ENCODE assay signal across 23 mouse cellular contexts in the genomic region with DNA sequence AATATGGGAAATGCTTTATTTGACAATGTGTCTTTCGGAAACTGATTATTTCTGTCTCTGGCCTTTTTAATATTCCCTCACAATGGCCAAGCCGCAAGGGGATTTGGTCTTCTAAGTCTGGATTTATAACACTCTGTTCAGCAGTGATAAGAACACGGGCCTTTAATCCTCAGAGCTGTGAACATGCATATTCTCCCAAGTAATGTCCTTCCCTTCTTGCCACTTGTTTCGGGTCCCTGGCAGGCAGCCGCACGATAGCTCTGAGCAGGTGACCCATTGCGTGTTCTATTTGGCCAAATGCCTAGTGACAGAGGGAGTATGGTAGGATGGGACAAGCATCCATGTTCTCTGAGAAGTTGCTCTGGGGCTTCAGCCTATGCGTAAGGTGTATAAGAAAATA.
DNase-seq lines count a peak whose midpoint lies in the region; ATAC-seq lines count a peak whose summit lies in the region.
"Had no signal": no experiment of that assay in that cellular context is flagged by ENCODE, and none has a peak within 500 bp of the region (broad histone marks: within the 10 kb centered on the region; RNA-seq: fewer than 3 reads in every experiment).

No protein-coding gene starts in this region.

- WGBS in midbrain, embryonic 11.5 days, result 77% methylated on average over 8 of the region's 8 CpGs
- 90% methylated on average over 8 of the region's 8 CpGs for WGBS in midbrain, embryonic 10.5 days
- WGBS in midbrain, embryonic 14.5 days, result 59% methylated on average over 8 of the region's 8 CpGs

- H3K4me2 ChIP-seq in midbrain, embryonic 11.5 days, result no peak overlapping the region
- H3K4me2 ChIP-seq in midbrain, embryonic 14.5 days (ENCODE audit: low read length), result no peak overlapping the region
- H3K4me2 ChIP-seq: embryonic facial prominence, embryonic 12.5 days; forebrain, embryonic 13.5 days; heart, embryonic 11.5 days; intestine, embryonic 15.5 days; neural tube, embryonic 15.5 days; stomach, embryonic 15.5 days had no signal

- no peak for DNase-seq in midbrain, embryonic 11.5 days (ENCODE audit: low spot score, missing footprints)
- DNase-seq in midbrain, embryonic 10.5 days (ENCODE audit: low spot score), result no peak
- DNase-seq in cerebellum, postnatal 14 days, result peak; percentile 54 to 62
- peak; percentile 76 for DNase-seq in midbrain, embryonic 14.5 days
- no peak for DNase-seq in gastrocnemius, postnatal 14 days
- DNase-seq in layer of hippocampus, adult 11-12 months (ENCODE audit: low spot score), result no peak
- no peak for DNase-seq in yolk sac, embryonic 10.5 days (ENCODE audit: low spot score)
- DNase-seq: adrenal gland, postnatal 25 days; gastrocnemius, adult 2 months; kidney, adult 9 months; kidney, postnatal 14 days; layer of hippocampus, postnatal 36 days; thymus, adult 18-20 months; thymus, postnatal 4 days had no signal

- no peaks in the 10 kb centered on the region for H3K4me1 ChIP-seq in midbrain, embryonic 11.5 days (ENCODE audit: control insufficient read depth, insufficient read depth, low read length)
- no peaks in the 10 kb centered on the region for H3K4me1 ChIP-seq in midbrain, embryonic 10.5 days
- no peaks in the 10 kb centered on the region for H3K4me1 ChIP-seq in midbrain, embryonic 14.5 days (ENCODE audit: control insufficient read depth, insufficient read depth, low read length)
- H3K4me1 ChIP-seq: embryonic facial prominence, embryonic 12.5 days; forebrain, embryonic 13.5 days; hindbrain, embryonic 10.5 days; intestine, embryonic 15.5 days; neural tube, embryonic 15.5 days; stomach, embryonic 15.5 days had no signal

- H3K36me3 ChIP-seq in midbrain, embryonic 11.5 days (ENCODE audit: control insufficient read depth, insufficient read depth, low read length), result no peaks in the 10 kb centered on the region
- no peaks in the 10 kb centered on the region for H3K36me3 ChIP-seq in midbrain, embryonic 10.5 days
- H3K36me3 ChIP-seq in midbrain, embryonic 14.5 days (ENCODE audit: control insufficient read depth, insufficient read depth, low read length), result 0 out of 2 replicates have a peak, but pooled peaks cover 3% of the 10 kb centered on the region
- H3K36me3 ChIP-seq: embryonic facial prominence, embryonic 12.5 days; hindbrain, embryonic 10.5 days; intestine, embryonic 15.5 days; stomach, embryonic 15.5 days had no signal

- H3K27me3 ChIP-seq in midbrain, embryonic 11.5 days (ENCODE audit: control insufficient read depth, insufficient read depth, low read length), result no peaks in the 10 kb centered on the region
- no peaks in the 10 kb centered on the region for H3K27me3 ChIP-seq in midbrain, embryonic 10.5 days (ENCODE audit: low read depth, poor library complexity, severe bottlenecking)
- H3K27me3 ChIP-seq in midbrain, embryonic 14.5 days (ENCODE audit: control insufficient read depth, insufficient read depth, low read length), result no peaks in the 10 kb centered on the region
- H3K27me3 ChIP-seq: embryonic facial prominence, embryonic 12.5 days; forebrain, embryonic 13.5 days; intestine, embryonic 15.5 days; neural tube, embryonic 15.5 days; stomach, embryonic 15.5 days had no signal

- H3K27ac ChIP-seq in midbrain, embryonic 11.5 days (ENCODE audit: low read depth, low read length), result no peak overlapping the region
- H3K27ac ChIP-seq in midbrain, embryonic 10.5 days (replicated peaks), result no peak overlapping the region
- H3K27ac ChIP-seq in midbrain, embryonic 14.5 days (replicated peaks; ENCODE audit: low read depth, low read length), result peak overlapping the region; percentile 32; the same call in 1 of the 2 replicates
- H3K27ac ChIP-seq: embryonic facial prominence, embryonic 12.5 days; forebrain, embryonic 13.5 days; gastrocnemius, adult 2 months; hindbrain, embryonic 10.5 days; intestine, embryonic 15.5 days; neural tube, embryonic 15.5 days; stomach, embryonic 15.5 days had no signal

- intact Hi-C loops in gastrocnemius, postnatal 14 days (cut with DNase I; ENCODE audit: low total_unique reads), result no loop called here

- no peaks in the 10 kb centered on the region for H3K9me3 ChIP-seq in midbrain, embryonic 11.5 days (ENCODE audit: control insufficient read depth, low read length)
- no peaks in the 10 kb centered on the region for H3K9me3 ChIP-seq in midbrain, embryonic 10.5 days (replicated peaks)
- 0 out of 2 replicates have a peak, but pooled peaks cover 4% of the 10 kb centered on the region for H3K9me3 ChIP-seq in midbrain, embryonic 14.5 days (ENCODE audit: control insufficient read depth, low read length)
- H3K9me3 ChIP-seq: embryonic facial prominence, embryonic 12.5 days; forebrain, embryonic 13.5 days; hindbrain, embryonic 10.5 days; intestine, embryonic 15.5 days; neural tube, embryonic 15.5 days; stomach, embryonic 15.5 days had no signal

- no peak overlapping the region for H3K9ac ChIP-seq in midbrain, embryonic 11.5 days (ENCODE audit: low read length)
- H3K9ac ChIP-seq in midbrain, embryonic 14.5 days (replicated peaks; ENCODE audit: low read length), result no peak overlapping the region
- H3K9ac ChIP-seq: embryonic facial prominence, embryonic 12.5 days; forebrain, embryonic 13.5 days; intestine, embryonic 15.5 days; neural tube, embryonic 15.5 days; stomach, embryonic 15.5 days had no signal

- no peak overlapping the region for H3K4me3 ChIP-seq in midbrain, embryonic 11.5 days (ENCODE audit: low read depth, low read length)
- H3K4me3 ChIP-seq in midbrain, embryonic 10.5 days, result no peak overlapping the region
- H3K4me3 ChIP-seq in midbrain, embryonic 14.5 days (replicated peaks; ENCODE audit: low read depth, low read length), result no peak overlapping the region
- H3K4me3 ChIP-seq: embryonic facial prominence, embryonic 12.5 days; erythroblast, embryonic 14.5 days; forebrain, embryonic 13.5 days; gastrocnemius, adult 2 months; hindbrain, embryonic 10.5 days; intestine, embryonic 15.5 days; neural tube, embryonic 15.5 days; stomach, embryonic 15.5 days had no signal

- ATAC-seq in midbrain, embryonic 11.5 days (ENCODE audit: low FRiP score), result 0 out of 2 replicates have a peak, but pooled peaks have one; percentile 48
- peak; percentile 68; the same call in 1 of the 2 replicates for ATAC-seq in midbrain, embryonic 14.5 days (ENCODE audit: low FRiP score, low TSS enrichment)
- ATAC-seq: forebrain, embryonic 13.5 days; hindbrain, embryonic 16.5 days; intestine, embryonic 15.5 days had no signal

Comparison
In these comparisons a context has a peak if more than half of its experiments do, and no peak if none do; other contexts are left out.
1. DNase-seq: peak in cerebellum, postnatal 14 days (2 of 2) and midbrain, embryonic 14.5 days (single experiment); none in midbrain, embryonic 11.5 days (single experiment), midbrain, embryonic 10.5 days (single experiment), gastrocnemius, postnatal 14 days (single experiment), layer of hippocampus, adult 11-12 months (single experiment) and yolk sac, embryonic 10.5 days (single experiment).